Mouse (Mus musculus) skeletal muscle tissue, adult 2 months (tissue): ENCODE results near the gene Tcf7l2.

Source experiments
- DNase-seq: peaks from one replicate; pipeline ENCODE4 v3.0.0-alpha.2; 2012; ENCODE audit warnings: low read depth, low spot score

The Tcf7l2 gene

GRCm38 (mm10) chr19:55861746-55862145 lies 120.1 kb downstream of the Tcf7l2 start:
- DNase-seq: no peak

GRCm38 (mm10) chr19:55862559-55862958 lies 120.9 kb downstream of the Tcf7l2 start:
- no peak for DNase-seq

- DNase-seq: no peak
Measured at GRCm38 (mm10) chr19:55865049-55865448, 123.4 kb downstream of the Tcf7l2 start.

GRCm38 (mm10) chr19:55865774-55866578 lies 124.4 kb downstream of the Tcf7l2 start:
- no peak for DNase-seq

- DNase-seq: no peak
Measured at GRCm38 (mm10) chr19:55867255-55867654, 125.6 kb downstream of the Tcf7l2 start.

GRCm38 (mm10) chr19:55867905-55868304 lies 126.3 kb downstream of the Tcf7l2 start:
- DNase-seq: no peak

GRCm38 (mm10) chr19:55868597-55868996 lies 127.0 kb downstream of the Tcf7l2 start:
- no peak for DNase-seq

GRCm38 (mm10) chr19:55870825-55871224 lies 129.2 kb downstream of the Tcf7l2 start:
- peak; percentile 39 for DNase-seq

- no peak for DNase-seq
Measured at GRCm38 (mm10) chr19:55871496-55871895, 129.9 kb downstream of the Tcf7l2 start.

GRCm38 (mm10) chr19:55873221-55873620 lies 131.6 kb downstream of the Tcf7l2 start:
- no peak for DNase-seq

- DNase-seq: peak; percentile 91
Measured at GRCm38 (mm10) chr19:55876501-55876900, 134.9 kb downstream of the Tcf7l2 start.

GRCm38 (mm10) chr19:55877404-55877915 lies 135.8 kb downstream of the Tcf7l2 start:
- peak; percentile 54 for DNase-seq

GRCm38 (mm10) chr19:55880664-55881359 lies 139.2 kb downstream of the Tcf7l2 start:
- DNase-seq: peak; percentile 35

GRCm38 (mm10) chr19:55886536-55886935 lies 144.9 kb downstream of the Tcf7l2 start:
- DNase-seq: no peak

GRCm38 (mm10) chr19:55891692-55892183 lies 150.1 kb downstream of the Tcf7l2 start:
- no peak for DNase-seq

- no peak for DNase-seq
Measured at GRCm38 (mm10) chr19:55893557-55893956, 151.9 kb downstream of the Tcf7l2 start.

- DNase-seq: no peak
Measured at GRCm38 (mm10) chr19:55894396-55894795, 152.8 kb downstream of the Tcf7l2 start.

- no peak for DNase-seq
Measured at GRCm38 (mm10) chr19:55895317-55895716, 153.7 kb downstream of the Tcf7l2 start.

GRCm38 (mm10) chr19:55895807-55896420 lies 154.3 kb downstream of the Tcf7l2 start:
- no peak for DNase-seq

GRCm38 (mm10) chr19:55896629-55897028 lies 155.0 kb downstream of the Tcf7l2 start:
- DNase-seq: no peak

GRCm38 (mm10) chr19:55902573-55903385 lies 161.2 kb downstream of the Tcf7l2 start:
- no peak for DNase-seq
